Mouse (Mus musculus): ENCODE measurements at regions not wholly inside any gene's neighbourhood (a gene's known extent, or its start where the extent isn't known, plus 50 kb on each side); places are given as distances from the start of the nearest gene placed in this dataset.

DNA sequence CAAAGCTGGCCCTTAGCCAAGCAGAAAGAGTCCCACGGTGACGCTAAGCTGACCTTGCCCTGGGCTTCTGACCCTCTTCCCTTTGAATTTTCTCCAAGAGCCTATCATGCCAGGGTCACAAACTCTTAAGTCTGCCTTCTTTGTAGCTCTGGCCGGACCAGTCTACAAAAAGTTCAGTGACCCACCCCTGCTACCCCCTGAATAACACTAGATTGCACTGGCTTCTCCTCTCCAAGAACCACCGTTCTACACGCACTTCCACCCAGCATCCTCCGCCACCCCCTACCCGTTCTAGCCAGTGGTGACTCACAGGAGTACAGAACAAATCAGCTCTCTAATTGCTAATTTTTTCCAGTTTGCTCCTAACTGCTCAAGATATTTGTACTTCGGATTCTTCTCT lies 325.0 kb downstream of the Tns1 start:
- no peak for DNase-seq (ENCODE audit: low spot score)

GRCm38 (mm10) chr1:73797858-73798257 lies 326.4 kb downstream of the Tns1 start:
- DNase-seq (ENCODE audit: low spot score): no peak

- no peak for DNase-seq (ENCODE audit: low spot score)
These were observed 326.8 kb downstream of the Tns1 start for GRCm38 (mm10) chr1:73797413-73797812.

DNA sequence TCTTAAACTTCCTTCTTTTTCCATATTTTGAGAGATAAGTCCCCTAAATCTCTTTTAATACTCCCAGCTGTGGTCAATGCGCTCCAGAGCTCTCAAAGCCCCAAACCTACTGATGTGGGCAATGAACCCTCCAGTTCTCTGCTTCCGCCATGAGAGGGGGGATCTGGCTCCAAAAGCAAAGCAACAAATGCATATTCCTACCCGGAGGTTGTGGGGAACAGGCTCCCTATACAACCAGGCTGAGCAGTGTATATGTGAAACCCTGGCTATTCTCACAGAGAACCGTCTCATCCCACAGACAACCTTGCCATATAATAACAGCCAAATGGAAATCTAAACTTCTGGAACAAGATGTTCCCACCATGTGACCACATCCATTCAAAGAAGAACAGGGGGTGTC lies 330.4 kb downstream of the Tns1 start:
- DNase-seq (ENCODE audit: low spot score): no peak

DNA sequence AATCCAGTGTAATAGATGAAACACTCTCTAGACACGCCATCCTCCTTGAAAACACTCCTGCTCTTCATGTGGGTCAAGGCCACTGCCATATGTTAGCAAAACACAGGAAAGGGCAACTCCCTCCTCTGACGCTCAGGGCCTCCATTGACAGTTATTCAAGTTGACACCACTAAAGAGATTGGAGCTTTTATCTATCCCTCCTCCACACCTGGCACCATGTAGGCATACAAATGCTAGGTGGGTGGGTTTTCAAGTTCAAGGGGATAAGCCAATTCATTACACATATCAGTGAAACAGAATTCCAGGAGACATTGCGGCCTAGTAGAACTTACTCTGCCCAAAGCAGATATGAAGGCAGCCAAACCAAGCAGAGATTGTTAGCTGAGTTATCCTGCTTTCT lies 331.0 kb downstream of the Tns1 start:
- no peak for DNase-seq (ENCODE audit: low spot score)

- DNase-seq (ENCODE audit: low spot score): no peak
These were observed 331.9 kb downstream of the Tns1 start for GRCm38 (mm10) chr1:73792311-73792710.

GRCm38 (mm10) chr1:73787666-73788065 lies 336.6 kb downstream of the Tns1 start:
- DNase-seq (ENCODE audit: low spot score): no peak

GRCm38 (mm10) chr1:73787224-73787623 lies 337.0 kb downstream of the Tns1 start:
- DNase-seq (ENCODE audit: low spot score): no peak

DNA sequence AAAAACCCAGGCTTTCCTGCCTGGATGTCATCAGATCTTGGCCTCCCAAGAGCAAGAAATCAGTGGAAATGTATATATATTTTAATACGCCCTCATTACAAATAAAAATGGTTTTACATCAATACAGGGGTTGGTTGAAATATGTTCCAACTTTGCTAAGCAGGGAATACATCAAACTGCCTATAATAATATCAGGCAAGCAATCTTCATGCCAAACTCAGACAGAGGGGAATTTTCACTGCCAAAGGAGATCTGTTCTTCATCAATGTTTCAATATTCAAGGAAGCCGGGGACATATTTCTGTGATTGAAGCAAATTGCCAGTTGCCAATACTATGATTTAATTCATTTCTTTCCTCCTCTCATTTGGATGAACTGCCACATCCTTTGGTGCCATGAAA lies 340.9 kb downstream of the Tns1 start:
- DNase-seq (ENCODE audit: low spot score): no peak

DNA sequence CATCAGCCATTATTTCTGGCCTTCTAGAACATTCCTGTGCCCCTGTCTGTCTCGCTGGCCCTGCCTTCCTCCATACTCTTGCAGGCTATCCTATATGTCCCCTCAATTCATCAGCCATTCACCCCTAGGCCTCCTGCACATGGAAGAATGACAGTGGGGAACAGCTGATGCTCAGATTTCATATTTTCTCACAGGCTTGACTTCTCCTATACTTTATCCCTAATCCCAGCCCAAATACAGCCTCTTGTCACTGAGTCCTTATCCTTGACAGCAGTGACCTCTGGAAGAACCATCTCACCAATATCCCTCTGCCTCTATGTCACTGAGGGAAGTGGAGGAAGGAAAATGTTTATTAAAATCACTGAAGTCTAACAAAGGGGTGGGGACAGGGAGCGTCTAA lies 341.4 kb downstream of the Tns1 start:
- DNase-seq (ENCODE audit: low spot score): no peak

GRCm38 (mm10) chr1:73771773-73772172 lies 352.5 kb downstream of the Tns1 start:
- DNase-seq (ENCODE audit: low spot score): no peak

DNA sequence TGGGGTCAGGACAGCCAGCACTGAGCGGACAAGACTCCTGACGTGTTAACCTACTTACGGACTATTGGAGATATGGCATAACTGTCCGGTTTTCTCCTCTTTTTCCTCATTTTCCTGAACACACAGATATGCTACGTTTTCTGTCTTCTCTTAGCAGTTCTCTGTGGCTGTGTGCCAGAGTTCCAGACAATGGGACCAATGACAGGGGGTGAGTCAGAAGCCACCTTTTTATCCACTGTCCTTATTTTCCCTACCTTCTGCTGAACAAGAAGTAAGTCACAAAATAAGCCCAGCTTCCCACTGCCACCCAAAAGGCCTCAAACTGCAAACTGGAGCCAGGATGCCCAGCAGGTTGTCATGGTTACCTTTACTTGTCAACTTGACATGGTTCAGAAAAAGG lies 353.6 kb downstream of the Tns1 start:
- no peak for DNase-seq (ENCODE audit: low spot score)

DNA sequence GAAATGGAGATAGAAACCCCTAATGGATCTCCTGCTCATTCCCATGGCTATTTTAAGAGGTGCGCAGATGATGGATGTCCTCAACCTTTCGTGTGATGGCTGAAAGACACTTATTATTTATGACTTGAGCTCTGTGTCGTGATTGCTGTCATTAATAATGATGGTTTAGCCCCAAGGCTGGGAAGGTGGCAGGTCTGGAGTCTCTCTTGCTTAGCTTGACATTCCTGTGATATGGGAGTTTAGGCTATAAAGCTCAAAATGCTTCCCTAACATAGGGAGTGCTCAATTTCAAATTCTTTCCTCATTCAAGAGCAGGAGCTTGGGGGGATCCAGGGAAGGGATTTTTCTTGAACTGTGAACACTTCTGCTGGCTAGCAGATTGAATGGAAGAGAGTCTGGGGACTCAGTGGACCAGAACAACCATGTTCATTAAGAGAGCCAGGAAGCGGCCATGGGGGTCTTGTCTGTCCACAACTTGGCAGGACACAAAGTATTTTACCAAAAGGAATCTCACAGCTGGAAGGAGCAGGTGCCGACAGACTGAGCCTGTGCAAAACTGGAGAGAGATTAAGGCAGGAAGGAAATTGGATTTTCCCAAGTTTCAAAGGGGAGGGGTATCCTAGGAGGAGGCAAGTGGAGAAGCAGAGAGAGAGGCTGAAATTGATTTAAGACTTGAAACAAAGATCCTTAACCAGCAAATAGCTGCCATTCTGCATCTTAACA lies 359.5 kb downstream of the Tns1 start:
- DNase-seq (ENCODE audit: low spot score): no peak

- no peak for DNase-seq (ENCODE audit: low spot score)
These were observed 365.9 kb downstream of the Tns1 start for GRCm38 (mm10) chr1:73758110-73759061.

DNA sequence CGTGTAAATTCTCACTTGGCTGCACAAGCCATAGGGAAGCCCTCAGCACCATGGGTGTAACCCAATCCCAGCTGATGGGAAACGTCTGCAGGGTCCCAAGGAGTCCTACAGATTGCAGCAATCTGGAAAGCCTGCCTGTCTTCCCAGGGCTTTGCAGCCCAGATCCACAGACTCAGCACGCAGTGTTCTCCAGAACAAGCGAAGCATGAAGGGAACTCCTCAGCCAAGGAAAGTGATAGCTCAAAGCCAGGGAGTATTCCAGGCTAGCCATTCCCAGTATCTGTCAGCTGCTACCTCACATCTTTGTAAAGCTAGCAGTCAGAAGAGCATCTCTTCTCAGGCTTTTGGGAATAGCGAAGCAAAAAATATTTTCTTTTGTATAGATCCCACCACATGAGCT lies 368.5 kb downstream of the Tns1 start:
- DNase-seq (ENCODE audit: low spot score): no peak

DNA sequence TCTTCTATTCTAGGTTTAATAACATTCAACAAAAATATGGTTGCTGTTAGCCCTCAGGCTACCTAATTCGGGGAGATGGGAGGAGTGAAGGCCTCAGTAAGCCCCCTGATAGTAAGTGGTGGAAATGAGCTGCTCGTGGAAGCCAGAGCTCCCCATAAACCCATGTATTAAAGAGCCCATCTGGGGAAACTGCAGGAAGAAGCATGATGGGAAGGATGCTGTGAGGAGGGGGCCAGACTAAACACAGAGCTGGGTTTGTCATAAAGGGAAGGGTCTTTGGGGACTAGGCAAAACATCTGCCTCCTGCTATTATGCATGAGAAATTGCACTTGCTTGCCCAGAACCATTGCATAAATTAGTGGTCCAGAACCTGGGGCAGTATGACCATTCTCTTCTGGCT lies 369.3 kb downstream of the Tns1 start:
- DNase-seq (ENCODE audit: low spot score): no peak

DNA sequence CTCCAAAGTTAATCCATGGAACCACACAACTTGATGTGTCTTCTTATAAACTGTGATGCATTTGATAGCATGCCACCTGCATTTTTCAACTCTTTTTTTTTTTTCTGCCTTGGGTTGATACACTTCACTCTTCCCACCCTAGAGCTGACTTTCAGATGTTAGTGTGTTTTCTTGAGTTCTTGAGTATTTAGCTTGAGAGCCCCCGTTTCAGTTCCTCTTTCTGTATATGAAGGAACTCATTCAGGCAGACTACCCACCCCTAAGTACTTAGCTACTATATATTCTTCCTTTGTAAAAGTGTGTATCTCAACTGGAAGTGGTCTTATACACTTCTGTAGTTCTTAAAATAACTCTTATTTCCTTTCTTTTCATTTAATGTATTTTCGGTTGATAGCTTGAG lies 371.1 kb downstream of the Tns1 start:
- no peak for DNase-seq (ENCODE audit: low spot score)

GRCm38 (mm10) chr1:73748702-73749101 lies 375.5 kb downstream of the Tns1 start:
- no peak for DNase-seq (ENCODE audit: low spot score)

GRCm38 (mm10) chr1:73744555-73745234 lies 379.6 kb downstream of the Tns1 start:
- no peak for DNase-seq (ENCODE audit: low spot score)

DNA sequence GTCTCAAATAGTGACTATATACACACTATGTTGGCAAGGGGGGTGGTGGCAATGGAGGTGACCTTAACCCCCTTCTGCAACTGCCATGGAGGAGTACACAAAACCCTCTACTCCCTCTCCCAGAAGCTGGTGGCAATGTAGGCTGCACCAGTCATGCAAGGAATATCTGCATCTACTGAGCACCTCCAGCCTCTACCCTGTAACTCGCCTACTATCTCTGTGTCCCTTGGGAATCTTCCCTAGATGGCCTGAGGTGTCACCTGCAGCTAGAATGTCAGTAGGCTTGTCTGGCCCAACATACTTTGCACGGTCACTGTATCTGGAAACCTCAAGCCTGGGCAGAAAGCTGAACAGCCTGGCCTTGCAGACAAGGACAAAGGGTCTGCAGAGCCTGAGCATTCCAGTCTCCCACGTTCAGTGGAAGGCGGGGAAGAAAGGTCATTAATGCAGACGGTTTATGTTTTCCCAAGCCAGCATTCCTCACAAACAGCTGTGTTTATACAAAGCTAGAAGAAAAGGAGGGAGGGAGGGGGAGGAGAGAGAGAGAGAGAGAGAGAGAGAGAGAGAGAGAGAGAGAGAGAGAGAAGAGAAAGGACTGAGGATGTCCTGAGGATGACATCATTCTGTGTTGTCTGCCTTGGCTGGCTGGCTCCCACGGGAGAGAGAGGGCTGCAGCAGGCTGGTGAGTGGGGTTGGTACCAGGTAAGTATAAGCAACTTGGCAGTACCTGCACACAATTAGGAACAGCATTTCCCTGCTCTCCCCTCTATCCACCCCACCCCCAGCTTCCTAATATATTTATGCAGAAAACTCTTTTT lies 380.3 kb downstream of the Tns1 start:
- no peak for DNase-seq (ENCODE audit: low spot score)

- no peak for DNase-seq (ENCODE audit: low spot score)
These were observed 387.2 kb downstream of the Tns1 start for GRCm38 (mm10) chr1:73737083-73737482.

DNA sequence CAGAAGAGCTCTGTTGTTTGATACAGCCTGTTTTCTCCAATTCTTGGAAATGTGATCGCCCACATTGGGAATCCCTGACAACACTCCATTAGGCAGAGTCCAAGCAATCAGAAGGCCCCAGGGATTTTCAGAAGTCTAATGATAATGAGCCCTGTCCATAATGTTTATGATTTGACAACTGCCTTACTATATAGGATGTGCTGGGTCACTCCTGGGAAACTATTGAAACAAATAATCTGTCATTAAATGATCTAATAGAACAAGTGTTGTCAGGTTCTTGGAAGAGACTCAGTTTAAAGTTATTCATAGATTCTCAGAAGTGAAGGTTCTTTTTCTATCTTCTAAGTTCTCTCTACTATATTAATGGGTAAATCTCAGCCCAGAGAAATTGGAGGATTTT lies 395.9 kb downstream of the Tns1 start:
- no peak for DNase-seq (ENCODE audit: low spot score)

Data from urinary bladder, adult 2 months (tissue).